Mouse (Mus musculus) forebrain, embryonic 11.5 days (tissue): Measurements from ENCODE around the gene Ilk. TPM values are rescaled to one million over a fixed set of nuclear protein-coding genes. Genes with fewer than 3 reads are reported as not detected.

ENCODE experiments used
- ATAC-seq: fragments of 200-750 bp; cut with Nextera tagmentation; replicated peaks from 2 replicates; pipeline ENCODE4 v1.8.0; 2017; ENCODE audit warnings: moderate TSS enrichment; ENCODE audit not compliant: low FRiP score
- DNase-seq: peaks from one replicate; pipeline ENCODE4 v3.0.0-alpha.2; 2017; ENCODE audit warnings: low spot score
- H3K27ac ChIP-seq: fragments of 300-500 bp; sonication (generic); 2 replicates; pipeline ENCODE4 v1.5.1; 2014; ENCODE audit warnings: low read depth, low read length
- H3K27me3 ChIP-seq: fragments of 300-500 bp; sonication (generic); 2 replicates; pipeline ENCODE4 v1.6.1; 2014; ENCODE audit warnings: mild to moderate bottlenecking, low read length, mixed read lengths; ENCODE audit not compliant: control insufficient read depth, insufficient read depth
- H3K36me3 ChIP-seq: fragments of 300-500 bp; sonication (generic); 2 replicates; pipeline ENCODE4 v1.6.1; 2014; ENCODE audit warnings: mild to moderate bottlenecking, low read length, moderate library complexity, mixed read lengths; ENCODE audit not compliant: control insufficient read depth, insufficient read depth
- H3K4me1 ChIP-seq: fragments of 300-500 bp; sonication (generic); replicated peaks from 2 replicates; pipeline ENCODE4 v1.6.1; 2014; ENCODE audit warnings: low read length, mixed read lengths; ENCODE audit not compliant: control insufficient read depth, insufficient read depth
- H3K4me2 ChIP-seq: fragments of 300-500 bp; sonication (generic); 2 replicates; pipeline ENCODE4 v1.6.1; 2014; ENCODE audit warnings: low read depth, mild to moderate bottlenecking, low read length, moderate library complexity, mixed read lengths; ENCODE audit not compliant: severe bottlenecking
- H3K4me3 ChIP-seq: fragments of 300-500 bp; sonication (generic); 2 replicates; pipeline ENCODE4 v1.5.1; 2014; ENCODE audit warnings: low read depth, low read length
- H3K9ac ChIP-seq: fragments of 300-500 bp; sonication (generic); 2 replicates; pipeline ENCODE4 v1.6.1; 2014; ENCODE audit warnings: low read length
- H3K9me3 ChIP-seq: fragments of 300-500 bp; sonication (generic); 2 replicates; pipeline ENCODE4 v1.6.1; 2016; ENCODE audit warnings: low read length, mixed read lengths; ENCODE audit not compliant: control insufficient read depth
- WGBS: fragments of 180-500 bp; shearing (Covaris S2); extraction: QIAGEN DNeasy Blood & Tissue Kit; methylation state at CpG from one replicate; pipeline ENCODE4 v1.1.7; 2014; 5-methylcytosine and 5-hydroxymethylcytosine counted together
- polyA plus RNA-seq: library from polyadenylated mRNA; unstranded; fragments of >200 nt; fragmentation: Nextera tagmentation; extraction: Ambion mirVana; gene quantifications from 2 replicates; pipeline ENCODE4 v1.2.1, GENCODE M21; 2014

Ilk gene
- polyA plus RNA-seq, 1 experiment from 2014 or later: 221 TPM

GRCm38 (mm10) chr7:105783861-105784260 is 47.5 kb downstream of the Ilk start:
- Histone ChIP-seq H3K4me1 (peaks cover 18% of the 10 kb centered on the region), H3K4me2 (no peak overlapping the region)

GRCm38 (mm10) chr7:105784556-105784955 is 48.2 kb downstream of the Ilk start:
- DNase-seq (no peak), ATAC-seq (no peak)
- Histone ChIP-seq H3K36me3 (no peaks in the 10 kb centered on the region; the same call in 1 of the 2 replicates), H3K9ac (no peak overlapping the region), H3K4me3 (no peak overlapping the region), H3K27me3 (no peaks in the 10 kb centered on the region), H3K4me2 (no peak overlapping the region; the same call in 1 of the 2 replicates), H3K27ac (no peak overlapping the region), H3K4me1 (peaks cover 18% of the 10 kb centered on the region), H3K9me3 (no peaks in the 10 kb centered on the region)
- WGBS: 22% methylated on average over 4 of the region's 4 CpGs

More at GRCm38 (mm10) chr7:105783861-105784260, 47.5 kb downstream of the Ilk start:
- ATAC-seq: no peak
- Histone ChIP-seq H3K27me3 (no peaks in the 10 kb centered on the region), H3K36me3 (no peaks in the 10 kb centered on the region; the same call in 1 of the 2 replicates), H3K4me3 (no peak overlapping the region), H3K9me3 (no peaks in the 10 kb centered on the region), H3K9ac (no peak overlapping the region), H3K27ac (no peak overlapping the region)
- 60% methylated on average over 4 of the region's 4 CpGs for WGBS
- DNase-seq: no peak

- H3K4me1 ChIP-seq: peaks cover 18% of the 10 kb centered on the region
- 6% methylated on average over 20 of the region's 20 CpGs for WGBS
- ATAC-seq: peak; percentile 73
These were observed 50.3 kb downstream of the Ilk start for GRCm38 (mm10) chr7:105786506-105787284.

GRCm38 (mm10) chr7:105787285-105788140 is 51.1 kb downstream of the Ilk start, which contains the start of gene Dchs1:
TSS of gene Dchs1 (minus strand) at chr7:105787654.
- H3K36me3 ChIP-seq: no peaks in the 10 kb centered on the region
- under 1% methylated on average over 59 of the region's 97 CpGs for WGBS
- no peaks in the 10 kb centered on the region for H3K27me3 ChIP-seq
- H3K4me3 ChIP-seq: peak within 1 kb of the TSS; percentile 91
- peak within 1 kb of the TSS; percentile 58 for H3K4me2 ChIP-seq
- H3K27ac ChIP-seq: peak within 1 kb of the TSS; percentile 77
- peak; percentile 85 for DNase-seq
- no peaks in the 10 kb centered on the region for H3K9me3 ChIP-seq
- ATAC-seq: peak; percentile 84
- peaks cover 18% of the 10 kb centered on the region for H3K4me1 ChIP-seq
- peak within 1 kb of the TSS; percentile 99 for H3K9ac ChIP-seq

More at GRCm38 (mm10) chr7:105786506-105787284, 50.3 kb downstream of the Ilk start:
- Histone ChIP-seq H3K27me3 (no peaks in the 10 kb centered on the region), H3K9me3 (no peaks in the 10 kb centered on the region), H3K27ac (peak overlapping the region; percentile 77; the same call in 1 of the 2 replicates), H3K4me2 (peak overlapping the region; percentile 58), H3K36me3 (no peaks in the 10 kb centered on the region; the same call in 1 of the 2 replicates), H3K9ac (peak overlapping the region; percentile 99), H3K4me3 (peak overlapping the region; percentile 91)
- no peak for DNase-seq

- Histone ChIP-seq H3K27me3 (no peaks in the 10 kb centered on the region), H3K4me2 (no peak overlapping the region), H3K4me1 (peaks cover 5% of the 10 kb centered on the region; the same call in 1 of the 2 replicates), H3K9me3 (no peaks in the 10 kb centered on the region), H3K36me3 (no peaks in the 10 kb centered on the region), H3K9ac (no peak overlapping the region), H3K27ac (no peak overlapping the region), H3K4me3 (no peak overlapping the region)
- ATAC-seq (no peak), DNase-seq (no peak)
- 89% methylated on average over 1 of the region's 1 CpGs for WGBS
These were observed 54.8 kb downstream of the Ilk start for GRCm38 (mm10) chr7:105791147-105791546.

Other genes starting within 250 kb of the Ilk start
- 35.1 and 42.1 TPM in 2 replicates for gene Smpd1, start 182.2 kb upstream of the Ilk start, polyA plus RNA-seq
- gene Apbb1, start 154.9 kb upstream of the Ilk start, polyA plus RNA-seq: 106 and 117 TPM in 2 replicates
- gene Hpx, start 136.5 kb upstream of the Ilk start, polyA plus RNA-seq: not detected in 2 replicates
- 35.9 and 37.7 TPM in 2 replicates for gene Trim3, start 103.0 kb upstream of the Ilk start, polyA plus RNA-seq
- 148 and 151 TPM in 2 replicates for gene Timm10b, start 96.5 kb upstream of the Ilk start, polyA plus RNA-seq
- gene Arfip2, start 96.2 kb upstream of the Ilk start, polyA plus RNA-seq: 78.2 and 90.2 TPM in 2 replicates
- gene Gm45799, start 96.0 kb upstream of the Ilk start, polyA plus RNA-seq: 11.8 and 14.2 TPM in 2 replicates
- gene Dnhd1, start 85.8 kb upstream of the Ilk start, polyA plus RNA-seq: 0.39 and 0.79 TPM in 2 replicates
- 40.6 and 41.4 TPM in 2 replicates for gene Rrp8, start 793 bp downstream of the Ilk start, polyA plus RNA-seq
- gene Taf10, start 7.8 kb downstream of the Ilk start, polyA plus RNA-seq: 196 and 204 TPM in 2 replicates
- gene Tpp1, start 15.6 kb downstream of the Ilk start, polyA plus RNA-seq: 53.9 and 62.7 TPM in 2 replicates
- gene Dchs1, start 51.1 kb downstream of the Ilk start, polyA plus RNA-seq: 21.3 and 21.4 TPM in 2 replicates
- 274 and 275 TPM in 2 replicates for gene Mrpl17, start 74.5 kb downstream of the Ilk start, polyA plus RNA-seq
- 0.04 TPM in 1 of 2 replicates, not detected in the other for gene Gm4070, start 217.4 kb downstream of the Ilk start, polyA plus RNA-seq